Mouse (Mus musculus): ENCODE results near the gene Zfand2b.

Gene Zfand2b

GRCm38 (mm10) chr1:75160256-75160617 lies 8.2 kb upstream of the Zfand2b start:
- DNase-seq (ENCODE audit: low spot score) = no peak

DNA sequence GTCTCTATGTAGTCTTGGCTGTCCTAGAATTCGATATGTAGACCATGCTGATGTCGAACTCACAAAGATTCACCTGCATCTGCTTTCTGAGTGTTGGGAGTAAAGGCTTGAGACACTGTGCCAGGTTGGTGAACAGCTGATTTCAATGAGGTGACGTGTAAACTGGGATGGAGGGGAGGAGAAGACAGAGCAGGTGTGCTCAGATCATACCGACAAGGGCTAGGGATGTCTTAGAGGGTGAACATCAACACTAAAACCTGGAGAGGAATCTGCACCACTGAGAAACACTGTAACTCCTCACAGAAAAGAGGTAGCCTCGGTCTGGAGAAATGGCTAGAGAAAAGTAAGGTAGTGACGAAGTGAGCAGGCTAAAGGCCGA lies 364 bp upstream of the Zfand2b start:
- no peak for DNase-seq (ENCODE audit: low spot score)

DNA sequence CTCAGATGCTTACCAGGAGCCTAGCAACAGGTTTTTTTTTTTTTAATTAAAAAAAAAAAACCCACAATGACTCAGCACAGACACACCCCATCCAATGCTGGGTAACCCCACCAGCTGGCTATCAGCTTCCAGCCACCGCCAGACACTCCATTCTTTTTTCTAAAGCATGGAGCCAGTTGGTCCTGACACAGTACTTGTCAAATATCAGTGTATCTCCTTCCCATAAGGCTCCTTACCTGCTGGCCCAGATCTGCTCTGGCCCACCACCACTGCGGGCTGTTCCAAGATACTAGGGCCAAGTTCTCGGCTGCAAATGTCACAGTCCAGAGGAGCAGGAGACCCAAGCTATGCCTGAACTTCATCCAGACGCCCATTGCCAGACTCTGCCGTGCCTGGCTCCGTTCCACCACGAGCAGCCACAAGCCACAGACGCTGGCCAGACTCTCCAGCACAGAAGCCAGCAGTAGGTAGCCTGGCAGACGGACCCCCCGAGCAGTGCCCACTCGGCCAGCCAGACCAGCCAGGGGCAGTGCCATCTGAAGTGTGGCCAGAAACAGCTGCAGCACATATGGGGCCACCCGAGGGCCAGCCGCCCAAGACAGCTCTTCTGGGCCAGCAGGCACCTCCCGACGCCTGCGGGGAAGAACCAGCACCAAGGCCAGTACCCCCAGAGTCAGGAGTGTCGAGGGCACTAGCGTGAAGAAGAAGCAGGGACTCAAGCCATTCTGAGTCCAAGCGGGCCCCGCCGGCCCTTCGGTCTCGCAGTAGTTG lies 11.1 kb downstream of the Zfand2b start:
- peak; percentile 14 for DNase-seq (ENCODE audit: low spot score)

DNA sequence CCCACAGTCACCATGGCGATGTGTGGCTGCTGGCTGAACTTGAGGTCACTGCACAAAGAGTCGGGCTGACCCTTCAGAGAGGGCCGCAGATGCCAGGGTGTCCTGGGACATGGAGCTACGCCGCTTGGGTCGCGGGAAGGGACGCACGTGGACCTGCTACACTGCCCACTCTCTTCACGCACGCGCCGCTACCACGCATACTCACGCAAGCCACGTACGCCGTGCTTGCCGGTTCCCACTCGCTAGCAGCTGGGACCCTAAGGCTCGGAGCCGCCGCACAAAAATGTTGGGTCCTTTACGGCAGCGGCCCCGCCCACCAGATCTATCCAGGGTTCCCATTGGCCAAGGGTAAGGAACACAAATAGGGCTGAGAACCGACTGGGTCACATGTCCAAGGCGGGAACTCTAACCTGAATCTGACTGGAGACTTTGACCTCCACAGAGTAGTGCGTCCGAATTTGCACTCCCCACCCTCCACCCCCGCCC lies 11.7 kb downstream of the Zfand2b start, which contains the start of gene Abcb6:
Gene Abcb6 (minus strand): TSS at position 288 of the 486 bp plus-strand sequence.
- DNase-seq (ENCODE audit: low spot score) = peak; percentile 70

GRCm38 (mm10) chr1:75180741-75181140 lies 12.3 kb downstream of the Zfand2b start:
- no peak for DNase-seq (ENCODE audit: low spot score)

DNA sequence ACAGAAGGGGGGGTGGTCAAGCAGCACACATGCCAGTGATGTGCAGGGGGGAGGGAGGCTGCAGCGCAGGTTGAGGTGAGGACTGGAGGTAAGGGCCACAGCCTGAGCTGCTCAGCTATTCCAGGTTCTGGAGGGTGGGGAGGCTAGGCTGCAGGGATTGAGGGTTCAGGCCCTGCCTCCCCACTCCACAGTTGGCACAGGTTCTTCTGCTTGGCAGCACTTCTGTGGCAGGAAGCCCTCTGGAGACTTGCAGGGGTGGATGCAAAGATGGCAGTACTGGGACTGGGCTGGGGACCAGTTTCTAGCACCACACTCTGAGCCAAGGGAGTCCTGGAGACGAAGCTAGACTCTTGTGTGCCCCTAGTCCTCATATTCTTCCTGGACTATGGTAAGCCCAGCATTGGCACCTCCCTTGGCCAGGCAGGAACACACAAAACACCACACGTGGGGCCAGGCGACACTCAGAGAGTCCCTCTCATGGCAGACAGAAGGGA lies 13.0 kb downstream of the Zfand2b start:
- no peak for DNase-seq (ENCODE audit: low spot score)

- no peak for DNase-seq (ENCODE audit: low spot score)
Observed at GRCm38 (mm10) chr1:75182160-75182559, 13.7 kb downstream of the Zfand2b start.

DNA sequence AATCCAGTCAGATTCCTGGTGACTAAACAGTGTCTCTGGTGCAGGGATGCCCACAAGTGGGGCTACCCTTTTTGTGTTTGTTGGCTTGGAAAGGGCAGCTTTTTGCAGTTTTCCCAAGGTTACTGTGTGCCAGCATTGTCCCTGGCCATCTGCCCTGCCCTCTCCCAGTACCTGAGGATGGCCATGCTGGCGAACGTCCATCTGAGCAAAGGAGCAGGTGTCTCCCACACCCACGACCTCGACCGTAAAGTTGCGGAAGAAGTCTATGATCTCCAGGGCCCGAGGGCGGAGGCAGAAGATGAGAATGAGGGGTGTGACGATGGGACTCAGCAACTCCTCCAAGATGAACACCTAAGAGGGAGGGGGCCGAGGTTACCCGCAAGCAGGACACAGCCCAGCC lies 17.0 kb downstream of the Zfand2b start:
- no peak for DNase-seq (ENCODE audit: low spot score)

- no peak for DNase-seq (ENCODE audit: low spot score)
Observed at GRCm38 (mm10) chr1:75187126-75187525, 18.7 kb downstream of the Zfand2b start.

DNA sequence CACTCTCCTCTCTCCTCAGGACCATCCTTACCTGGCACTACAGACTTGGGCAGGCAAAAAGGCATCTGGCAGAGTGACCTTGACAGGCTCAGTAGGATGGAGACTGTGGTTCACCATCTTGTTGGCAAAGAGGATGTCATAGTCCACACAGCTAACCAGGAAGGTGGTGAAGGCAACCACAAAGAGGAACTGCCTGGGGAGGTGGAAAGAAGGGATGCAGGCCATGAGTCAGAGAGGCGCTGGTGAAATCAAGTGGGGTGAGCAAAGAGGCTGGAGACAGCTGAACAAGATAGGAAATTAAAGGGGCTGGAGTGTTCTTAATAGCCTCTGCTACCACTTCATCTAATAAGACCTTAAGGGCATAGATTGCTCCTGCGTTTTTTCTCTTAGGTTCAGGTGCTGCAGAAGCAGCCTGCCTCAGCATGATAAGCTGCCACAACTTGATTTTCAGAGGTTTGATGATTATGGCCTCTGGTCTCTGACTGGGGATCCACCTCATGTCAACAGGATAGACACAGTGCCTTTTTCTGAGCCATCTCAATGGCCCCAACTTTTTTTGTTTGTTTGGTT lies 19.6 kb downstream of the Zfand2b start:
- DNase-seq (ENCODE audit: low spot score) = no peak

GRCm38 (mm10) chr1:75190577-75190976 lies 22.1 kb downstream of the Zfand2b start:
- no peak for DNase-seq (ENCODE audit: low spot score)

- no peak for DNase-seq (ENCODE audit: low spot score)
Observed at GRCm38 (mm10) chr1:75191258-75191621, 22.8 kb downstream of the Zfand2b start.

DNA sequence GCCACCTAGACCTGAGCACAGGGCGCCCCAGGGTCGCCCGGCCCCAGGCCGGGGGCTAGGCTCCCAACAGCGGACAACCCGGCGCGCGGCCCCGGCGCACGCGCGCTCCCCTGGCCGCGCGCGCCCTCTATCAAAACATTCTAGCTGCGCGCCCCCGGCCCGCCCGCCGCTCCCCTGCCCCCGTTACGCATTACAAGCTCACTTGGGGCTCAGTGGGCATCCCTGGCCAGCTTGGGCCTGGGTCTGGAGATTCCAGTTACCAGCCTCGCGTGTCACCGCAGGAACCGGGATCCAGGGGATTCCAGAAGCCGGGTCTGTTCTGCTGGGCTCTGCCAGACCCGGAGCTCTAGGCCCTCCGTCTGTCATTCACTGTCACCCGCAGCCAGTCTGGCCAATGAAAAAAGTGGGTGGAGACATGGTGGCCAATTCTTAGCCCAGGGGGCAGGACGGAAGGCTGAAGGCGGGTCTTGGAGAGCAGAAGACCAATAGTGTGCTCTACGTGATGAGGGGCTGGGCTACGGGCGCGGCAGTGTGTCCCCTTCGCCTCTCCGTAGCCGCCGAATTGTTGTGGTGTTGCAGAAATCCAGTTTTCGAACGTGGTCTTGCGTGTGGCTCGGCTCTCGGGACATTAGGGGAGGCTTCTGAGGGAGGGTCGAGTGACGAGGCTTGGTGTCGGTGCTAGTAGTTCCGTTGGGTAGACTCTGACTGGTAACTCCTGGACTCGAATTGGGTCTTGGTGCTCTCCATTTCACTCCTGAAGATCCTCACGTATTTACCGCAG lies 23.4 kb downstream of the Zfand2b start, which contains the start of the genes Ankzf1 and Atg9a:
Gene Ankzf1 (plus strand): TSS at position 530 of the 781 bp plus-strand sequence.
Gene Atg9a (minus strand): TSS at position 575 of the 781 bp plus-strand sequence.
- DNase-seq (ENCODE audit: low spot score) = peak; percentile 76

DNA sequence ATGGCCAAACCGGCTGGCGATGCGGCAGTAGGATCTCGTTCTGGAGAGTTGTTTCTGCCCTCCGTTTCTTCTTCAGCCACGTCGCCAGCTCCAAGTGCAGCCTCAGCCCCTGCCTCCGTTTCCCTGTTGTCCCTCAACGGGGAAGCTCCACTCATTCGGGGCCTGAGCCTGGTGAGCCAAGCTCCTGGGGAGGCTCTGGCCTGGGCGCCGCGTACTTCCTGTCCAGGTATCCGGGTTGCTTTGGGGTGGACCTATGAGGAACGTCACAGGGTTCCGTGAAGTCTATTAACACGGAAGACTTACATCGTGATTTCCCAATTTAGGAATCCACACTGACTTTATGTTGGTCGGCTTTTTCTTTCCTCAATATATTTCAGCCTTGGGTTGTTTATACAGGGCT lies 24.0 kb downstream of the Zfand2b start:
- DNase-seq (ENCODE audit: low spot score) = peak; percentile 51

DNA sequence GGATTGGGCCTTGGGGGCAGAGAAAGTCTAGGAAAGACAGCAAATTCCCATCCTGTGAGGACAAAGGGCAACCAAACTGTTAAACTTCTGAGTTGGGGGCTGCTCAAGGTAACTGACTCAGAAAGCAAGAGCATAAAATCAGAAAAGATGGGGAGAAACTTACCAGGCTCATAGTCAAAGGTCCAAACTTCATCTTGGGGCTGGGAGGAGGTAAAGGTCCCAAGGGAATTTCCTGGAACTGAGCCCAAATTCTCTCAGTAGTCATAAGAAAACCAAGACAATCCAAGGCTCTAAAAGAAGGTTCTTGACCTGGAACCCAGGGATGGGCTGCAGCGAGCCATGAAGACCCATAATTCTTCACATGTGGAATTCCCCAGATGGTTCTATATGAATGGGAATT lies 32.8 kb downstream of the Zfand2b start:
- DNase-seq (ENCODE audit: low spot score) = no peak

DNA sequence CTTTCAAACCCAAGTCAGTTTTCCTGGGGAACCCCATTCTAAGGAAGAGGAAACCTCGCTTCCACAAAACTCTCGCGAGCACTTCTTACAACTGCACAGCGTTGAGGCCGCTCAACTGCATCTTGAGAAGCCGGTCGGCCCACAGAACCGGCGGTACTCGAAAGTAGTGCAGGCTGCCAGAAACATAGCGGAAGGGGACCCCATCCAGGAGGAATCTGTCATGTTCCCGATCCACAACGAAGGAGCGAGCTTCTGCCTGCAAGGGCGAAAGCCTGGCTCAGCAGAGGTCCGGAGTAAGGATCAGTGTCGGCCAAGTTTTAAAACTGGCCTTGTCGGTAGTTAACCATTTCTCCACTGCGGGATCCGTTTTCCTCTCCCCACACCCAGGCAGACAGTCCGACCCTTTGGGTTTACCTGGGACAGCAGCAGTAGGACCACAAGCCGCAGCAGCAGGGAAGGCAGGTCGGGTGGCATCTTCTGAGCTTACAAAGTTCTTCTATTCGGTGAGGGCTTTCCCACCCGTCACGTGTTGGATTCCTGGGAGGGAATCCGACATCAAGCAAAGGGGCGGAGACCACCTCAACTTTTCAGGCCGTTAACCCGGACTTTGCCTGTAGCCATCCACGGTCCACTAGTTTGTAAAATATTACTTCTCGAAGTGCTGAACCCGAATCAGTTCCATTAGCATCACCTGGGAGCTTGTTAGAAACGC lies 40.7 kb downstream of the Zfand2b start:
- peak; percentile 27 for DNase-seq (ENCODE audit: low spot score)

DNA sequence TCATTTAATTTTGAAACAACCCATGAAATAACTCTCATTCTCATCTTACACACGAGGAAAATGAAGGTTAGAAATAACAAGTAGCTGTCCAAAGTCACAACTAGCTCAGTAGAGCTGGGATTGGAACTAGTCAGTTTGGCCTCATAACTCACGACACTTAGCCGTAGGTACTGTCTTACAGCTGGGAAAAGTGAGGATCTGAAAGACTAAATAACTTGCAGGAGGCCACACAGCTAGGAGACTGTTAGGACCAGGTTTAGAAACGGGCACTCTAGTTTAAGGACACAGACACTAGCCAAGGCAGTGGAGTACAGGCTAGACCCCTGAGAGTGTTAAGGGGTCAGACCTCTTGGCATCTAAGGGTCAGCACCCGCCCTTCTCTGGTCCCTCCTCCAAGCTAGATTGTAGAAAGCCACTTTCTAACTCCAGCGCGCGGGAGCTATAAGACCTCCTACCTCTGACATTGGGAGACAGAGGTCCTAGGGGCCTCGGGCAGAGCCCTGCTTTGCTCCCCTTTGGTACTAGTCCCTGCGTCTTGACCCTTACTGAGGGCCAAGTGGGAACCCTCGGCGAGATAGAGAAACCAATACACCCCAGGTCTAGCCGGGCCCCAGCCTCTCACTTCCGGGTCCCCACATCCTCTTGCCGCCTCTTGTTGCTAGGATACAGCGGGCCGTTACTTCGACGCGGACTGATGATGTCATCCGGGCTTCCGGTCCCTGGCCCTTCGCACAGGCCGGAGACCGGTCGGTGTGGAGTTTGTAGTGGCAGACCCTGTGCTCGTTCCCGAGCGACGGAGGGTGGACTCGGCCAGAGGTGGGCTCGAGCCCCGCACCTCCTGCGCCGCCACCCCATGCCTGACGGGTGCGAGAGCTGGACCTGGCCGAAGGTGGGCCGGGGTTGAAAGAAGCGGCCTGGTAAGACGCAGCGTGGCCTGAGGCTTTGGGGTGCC lies 42.0 kb downstream of the Zfand2b start, which contains the start of the genes Glb1l and Stk16:
Gene Glb1l (minus strand): TSS at position 678 of the 952 bp plus-strand sequence.
Gene Stk16 (plus strand): TSS at position 703 of the 952 bp plus-strand sequence.
- DNase-seq (ENCODE audit: low spot score) = peak; percentile 95

DNA sequence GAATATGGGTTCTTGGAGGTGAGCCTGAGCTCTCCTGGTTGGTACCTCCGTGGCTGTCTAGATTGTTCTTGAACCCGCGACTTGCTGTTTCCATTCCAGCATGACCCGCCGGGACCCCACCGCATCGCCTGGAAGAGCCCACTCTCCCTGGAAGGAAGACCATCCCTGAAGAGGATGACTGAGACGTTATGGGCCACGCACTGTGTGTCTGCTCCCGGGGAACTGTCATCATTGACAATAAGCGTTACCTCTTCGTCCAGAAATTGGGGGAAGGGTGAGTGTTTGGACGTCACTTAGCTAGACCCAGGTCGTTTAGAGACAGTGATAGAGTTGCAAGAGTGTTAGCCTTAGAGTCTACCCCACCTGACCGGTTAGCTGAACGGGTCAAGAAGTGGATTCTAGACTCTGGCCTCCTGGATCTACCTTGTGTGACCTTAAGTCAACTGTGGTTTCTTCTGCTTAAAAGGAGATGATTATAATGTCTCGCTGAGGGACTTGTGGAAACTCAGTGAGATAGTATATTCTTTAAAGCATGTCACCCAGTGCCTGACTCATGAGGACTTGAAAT lies 42.8 kb downstream of the Zfand2b start:
- no peak for DNase-seq (ENCODE audit: low spot score)

- no peak for DNase-seq (ENCODE audit: low spot score)
Observed at GRCm38 (mm10) chr1:75212542-75212941, 44.1 kb downstream of the Zfand2b start.

- DNase-seq (ENCODE audit: low spot score) = no peak
Observed at GRCm38 (mm10) chr1:75213096-75213495, 44.6 kb downstream of the Zfand2b start.

Measured in urinary bladder, postnatal 25 days (tissue).